Mouse (Mus musculus) forebrain, embryonic 14.5 days (tissue): Measurements from ENCODE around the gene Scaf1. TPM values are rescaled to one million over a fixed set of nuclear protein-coding genes. Genes with fewer than 3 reads are reported as not detected.

Experiments used
- ATAC-seq: fragments of 200-750 bp; cut with Nextera tagmentation; 2 replicates; pipeline ENCODE4 v1.8.0; 2017; ENCODE audit warnings: mild to moderate bottlenecking, moderate library complexity
- DNase-seq: peaks from one replicate; pipeline ENCODE4 v3.0.0-alpha.2; 2015; ENCODE audit warnings: low spot score
- H3K27ac ChIP-seq: fragments of 300-500 bp; sonication (generic); 2 replicates; pipeline ENCODE4 v1.5.1; 2014; ENCODE audit warnings: low read depth, mild to moderate bottlenecking, control low read depth, low read length, moderate library complexity
- H3K27me3 ChIP-seq: fragments of 300-500 bp; sonication (generic); replicated peaks from 2 replicates; pipeline ENCODE4 v1.6.1; 2014; ENCODE audit warnings: low read length, control low read depth, mixed read lengths; ENCODE audit not compliant: control insufficient read depth, insufficient read depth
- H3K36me3 ChIP-seq: fragments of 300-500 bp; sonication (generic); 2 replicates; pipeline ENCODE4 v1.6.1; 2014; ENCODE audit warnings: low read length, control low read depth; ENCODE audit not compliant: control insufficient read depth, insufficient read depth
- H3K4me1 ChIP-seq: fragments of 300-500 bp; sonication (generic); 2 replicates; pipeline ENCODE4 v1.6.1; 2014; ENCODE audit warnings: antibody characterized with exemption, low read length, control low read depth; ENCODE audit not compliant: control insufficient read depth, insufficient read depth
- H3K4me2 ChIP-seq: fragments of 300-500 bp; sonication (generic); 2 replicates; pipeline ENCODE4 v1.6.1; 2014; ENCODE audit warnings: mild to moderate bottlenecking, control low read depth, low read length
- H3K4me3 ChIP-seq: fragments of 300-500 bp; sonication (generic); 2 replicates; pipeline ENCODE4 v1.5.1; 2014; ENCODE audit warnings: low read depth, low read length, control low read depth
- H3K9ac ChIP-seq: fragments of 300-500 bp; sonication (generic); 2 replicates; pipeline ENCODE4 v1.6.1; 2014; ENCODE audit warnings: mild to moderate bottlenecking, low read length, control low read depth, moderate library complexity
- H3K9me3 ChIP-seq: fragments of 300-500 bp; sonication (generic); replicated peaks from 2 replicates; pipeline ENCODE4 v1.6.1; 2016; ENCODE audit warnings: low read length, control low read depth, mixed read lengths; ENCODE audit not compliant: control insufficient read depth
- WGBS: fragments of 180-500 bp; shearing (Covaris S2); extraction: QIAGEN DNeasy Blood & Tissue Kit; methylation state at CpG from one replicate; pipeline ENCODE4 v1.1.7; 2014; 5-methylcytosine and 5-hydroxymethylcytosine counted together
- polyA plus RNA-seq: library from polyadenylated mRNA; unstranded; fragments of >200 nt; fragmentation: Nextera tagmentation; extraction: Ambion mirVana; gene quantifications from 2 replicates; pipeline ENCODE4 v1.2.1, GENCODE M21; 2014

The Scaf1 gene
- polyA plus RNA-seq, 1 experiment from 2014 or later: 40.5 TPM

DNA sequence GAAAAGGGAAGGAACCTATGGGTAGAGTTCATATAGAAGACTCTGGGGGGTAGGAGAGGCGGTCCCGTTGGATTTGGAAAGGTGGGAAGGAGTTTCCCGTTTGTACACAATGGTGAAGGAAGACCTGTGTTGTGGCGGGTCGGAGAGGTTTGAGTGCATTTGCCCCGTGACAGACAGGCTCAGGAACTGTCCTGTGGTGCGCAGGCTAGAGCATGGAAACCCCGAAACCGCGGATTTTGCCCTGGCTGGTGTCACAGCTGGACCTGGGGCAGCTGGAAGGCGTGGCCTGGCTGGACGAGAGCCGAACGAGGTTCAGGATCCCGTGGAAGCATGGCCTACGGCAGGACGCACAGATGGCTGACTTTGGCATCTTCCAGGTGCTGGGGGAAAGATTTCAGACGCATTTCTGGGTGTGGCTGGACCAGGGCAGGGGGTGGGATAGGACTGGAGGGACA lies 17.6 kb downstream of the Scaf1 start, which contains the start of gene Bcl2l12:
Gene Bcl2l12 (minus strand): TSS at position 212 of the 455 bp plus-strand sequence.
- H3K4me3 ChIP-seq: peak within 1 kb of the TSS; percentile 45
- H3K27me3 ChIP-seq: no peaks in the 10 kb centered on the region
- H3K27ac ChIP-seq: peak within 1 kb of the TSS; percentile 76
- peaks cover 53% of the 10 kb centered on the region for H3K36me3 ChIP-seq
- H3K9ac ChIP-seq: peak within 1 kb of the TSS; percentile 75
- peaks cover 16% of the 10 kb centered on the region for H3K4me1 ChIP-seq
- no peaks in the 10 kb centered on the region for H3K9me3 ChIP-seq
- H3K4me2 ChIP-seq: peak within 1 kb of the TSS; percentile 81
- 3% methylated on average over 18 of the region's 18 CpGs for WGBS
- peak; percentile 29 for DNase-seq
- no peak for ATAC-seq

DNA sequence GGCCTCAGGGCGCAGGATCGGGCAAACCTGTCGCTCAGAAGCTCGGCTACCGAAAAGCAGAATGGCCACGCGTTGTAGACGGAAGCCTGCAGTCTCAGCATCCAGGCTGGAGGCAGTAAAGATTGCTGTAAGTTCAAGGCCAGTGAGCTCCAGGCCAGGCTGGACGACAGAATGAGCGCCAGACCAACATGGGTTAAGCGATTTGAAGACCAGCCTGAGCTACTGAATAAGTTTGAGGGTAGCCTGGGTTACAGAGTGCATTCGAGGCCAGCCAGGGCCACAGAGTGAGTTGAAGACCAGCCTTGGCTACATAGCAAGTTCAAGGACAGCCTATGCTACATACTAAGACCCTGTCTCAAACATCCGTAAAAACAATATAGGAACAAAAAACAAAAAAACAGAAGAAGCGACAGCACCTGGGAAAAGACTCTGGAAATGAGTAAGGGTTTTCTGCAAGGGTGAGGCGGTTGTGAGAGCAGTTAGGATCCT lies 18.2 kb downstream of the Scaf1 start:
- peaks cover 53% of the 10 kb centered on the region for H3K36me3 ChIP-seq
- no peak; the same call in 1 of the 2 replicates for ATAC-seq

DNA sequence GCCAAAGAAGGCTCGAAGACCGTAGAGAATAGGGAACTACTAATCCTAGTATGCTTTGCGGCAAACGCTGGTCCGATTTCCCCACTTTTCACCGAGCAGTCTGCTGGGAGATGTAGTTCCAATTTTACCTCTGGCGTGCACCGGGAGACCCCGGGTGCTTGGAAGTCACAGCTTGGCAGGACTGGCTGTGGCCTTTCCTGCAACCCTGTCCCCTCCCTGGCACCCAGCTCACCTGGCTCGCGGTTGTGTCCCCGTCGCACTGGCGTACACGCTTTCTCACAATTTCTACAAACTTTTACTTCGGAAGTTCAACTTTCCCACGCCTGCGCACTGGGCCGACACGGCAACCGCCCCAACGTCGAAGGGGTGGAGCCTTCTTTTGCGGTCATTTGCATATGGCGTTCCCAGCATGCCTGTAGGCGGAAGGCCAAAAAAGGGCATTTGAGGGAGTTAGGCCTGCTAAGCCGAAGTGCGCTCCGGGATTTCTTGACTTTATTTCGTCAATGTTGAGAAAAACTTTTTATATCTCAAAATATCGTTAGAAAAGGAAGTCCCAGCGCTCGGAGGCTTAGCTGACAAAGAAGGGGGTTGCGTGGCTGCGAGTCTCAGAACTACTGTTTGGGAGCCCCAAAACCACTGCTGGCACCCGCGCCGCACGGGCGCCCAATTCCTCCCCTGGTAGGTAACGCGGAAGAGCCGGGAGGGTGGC lies 18.8 kb downstream of the Scaf1 start, which contains the start of gene Irf3:
Gene Irf3 (plus strand): TSS at position 418 of the 709 bp plus-strand sequence.
- ATAC-seq: peak; percentile 95
- DNase-seq: peak; percentile 99
- peaks cover 16% of the 10 kb centered on the region for H3K4me1 ChIP-seq
- H3K9me3 ChIP-seq: no peaks in the 10 kb centered on the region
- H3K9ac ChIP-seq: peak within 1 kb of the TSS; percentile 75
- peak within 1 kb of the TSS; percentile 45 for H3K4me3 ChIP-seq
- WGBS: under 1% methylated on average over 43 of the region's 43 CpGs
- peaks cover 53% of the 10 kb centered on the region for H3K36me3 ChIP-seq
- H3K27me3 ChIP-seq: no peaks in the 10 kb centered on the region
- H3K4me2 ChIP-seq: peak within 1 kb of the TSS; percentile 81
- peak within 1 kb of the TSS; percentile 76 for H3K27ac ChIP-seq

More for the DNA sequence above, 18.2 kb downstream of the Scaf1 start:
- peak overlapping the region; percentile 45 for H3K4me3 ChIP-seq
- H3K9me3 ChIP-seq: no peaks in the 10 kb centered on the region
- 3% methylated on average over 15 of the region's 15 CpGs for WGBS
- H3K4me2 ChIP-seq: peak overlapping the region; percentile 81
- peak overlapping the region; percentile 75 for H3K9ac ChIP-seq
- H3K4me1 ChIP-seq: peaks cover 16% of the 10 kb centered on the region
- no peak for DNase-seq
- no peaks in the 10 kb centered on the region for H3K27me3 ChIP-seq
- peak overlapping the region; percentile 76 for H3K27ac ChIP-seq

DNA sequence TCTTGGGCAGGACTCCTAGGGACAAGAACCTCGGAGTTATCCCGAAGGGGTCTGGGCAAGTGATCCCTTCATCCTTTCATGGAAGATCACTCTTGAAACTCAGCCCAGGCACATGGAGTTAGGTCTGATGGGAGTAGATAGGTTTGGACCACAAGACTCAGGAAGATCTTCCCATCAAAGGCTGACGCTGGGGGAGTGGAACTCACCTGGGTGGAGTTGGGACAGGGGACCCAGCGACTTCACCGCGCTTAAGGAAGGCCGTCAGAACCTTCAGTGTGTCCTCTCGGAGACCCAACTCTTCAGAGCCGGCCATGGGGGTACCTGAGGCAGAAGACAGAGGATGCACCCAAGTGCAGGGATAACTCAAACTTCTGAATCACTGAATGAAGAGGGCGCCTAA lies 19.5 kb downstream of the Scaf1 start:
- Histone ChIP-seq H3K4me3 (peak overlapping the region; percentile 45), H3K9ac (peak overlapping the region; percentile 59), H3K27me3 (no peaks in the 10 kb centered on the region), H3K9me3 (no peaks in the 10 kb centered on the region), H3K4me1 (peaks cover 16% of the 10 kb centered on the region), H3K27ac (no peak overlapping the region), H3K36me3 (peaks cover 49% of the 10 kb centered on the region), H3K4me2 (peak overlapping the region; percentile 81)
- 11% methylated on average over 10 of the region's 10 CpGs for WGBS
- ATAC-seq (no peak), DNase-seq (no peak)

DNA sequence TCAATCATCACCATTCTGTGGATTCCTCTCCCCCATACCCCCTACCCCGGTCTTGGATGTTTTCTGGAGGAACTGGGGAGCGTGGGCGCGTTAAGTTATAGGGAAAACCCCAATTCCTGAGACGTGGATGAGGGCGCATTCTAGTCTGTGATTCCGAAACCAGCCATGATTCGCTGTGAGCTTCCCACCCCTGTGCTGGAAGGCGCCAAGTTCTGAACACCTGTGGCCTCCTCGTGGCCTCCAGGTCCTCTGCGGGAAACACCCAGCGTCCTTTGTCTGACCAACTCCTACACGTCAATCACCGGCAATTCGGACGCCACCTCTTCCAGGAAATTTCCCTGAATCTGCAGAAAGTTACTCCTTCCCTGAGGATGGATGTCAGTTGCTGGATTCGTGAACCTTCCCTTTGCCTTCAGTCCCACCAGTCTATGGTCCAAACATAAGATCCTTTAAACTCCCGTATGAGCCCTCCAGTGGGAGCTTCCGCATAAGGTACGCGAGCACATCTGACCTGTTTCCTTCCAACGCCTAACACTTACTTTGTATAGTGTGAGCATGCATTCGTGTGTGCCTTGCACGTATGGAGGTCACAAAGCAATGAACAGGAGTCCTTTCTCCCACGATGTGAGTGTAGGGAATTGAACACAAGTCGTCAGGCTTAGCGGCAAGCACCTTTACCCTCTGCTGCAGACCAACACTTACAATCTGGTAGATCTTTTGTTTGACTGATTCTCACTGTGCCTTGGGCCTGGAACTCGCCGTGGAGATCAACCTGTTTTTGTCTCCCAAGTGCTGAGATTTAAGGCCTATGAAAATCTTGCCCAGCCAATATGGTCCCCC lies 29.1 kb downstream of the Scaf1 start:
- H3K27ac ChIP-seq: peak overlapping the region; percentile 93
- no peaks in the 10 kb centered on the region for H3K9me3 ChIP-seq
- H3K27me3 ChIP-seq: no peaks in the 10 kb centered on the region
- peaks cover 33% of the 10 kb centered on the region for H3K36me3 ChIP-seq
- H3K4me3 ChIP-seq: peak overlapping the region; percentile 82
- DNase-seq: no peak
- H3K4me2 ChIP-seq: peak overlapping the region; percentile 70
- peak; percentile 16 for ATAC-seq
- peak overlapping the region; percentile 79 for H3K9ac ChIP-seq
- peaks cover 26% of the 10 kb centered on the region for H3K4me1 ChIP-seq
- WGBS: under 1% methylated on average over 29 of the region's 29 CpGs

DNA sequence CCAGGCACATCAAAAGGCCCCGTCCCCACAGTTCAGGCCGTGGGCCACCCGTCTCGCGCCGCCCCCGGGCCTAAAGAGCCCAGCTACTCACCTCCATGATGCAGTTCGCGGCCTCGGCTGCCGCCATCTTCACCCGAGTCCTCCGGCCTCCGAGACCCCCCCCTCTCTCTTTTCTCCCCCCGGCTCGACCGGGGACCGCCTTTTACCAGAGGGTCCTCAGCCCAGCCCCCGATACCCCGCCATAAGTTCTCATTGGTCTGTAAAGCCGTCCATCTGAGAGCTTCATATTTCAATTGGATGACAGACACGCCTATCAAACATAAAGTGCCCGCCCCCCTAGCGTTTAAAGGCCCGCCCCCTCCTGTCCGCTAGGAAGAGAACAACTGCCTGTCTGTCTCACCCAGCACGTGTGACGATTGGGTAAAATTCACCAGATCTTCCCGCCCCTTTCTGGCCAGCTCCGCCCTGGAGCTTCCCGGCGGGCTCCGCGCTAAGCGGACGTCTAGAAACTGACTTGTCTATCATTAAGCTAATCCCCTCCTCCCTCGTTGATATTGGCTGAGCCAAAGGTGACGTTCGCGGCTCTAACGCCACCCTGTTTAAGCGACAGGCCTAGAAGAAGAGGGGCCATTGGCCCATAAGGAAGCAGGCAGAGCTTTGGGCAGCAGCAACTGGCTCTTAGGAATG lies 29.8 kb downstream of the Scaf1 start, which contains the start of gene Prmt1:
Gene Prmt1 (minus strand): TSS at position 377 of the 687 bp plus-strand sequence.
- H3K4me2 ChIP-seq: peak within 1 kb of the TSS; percentile 70
- peak within 1 kb of the TSS; percentile 94 for H3K27ac ChIP-seq
- H3K4me1 ChIP-seq: peaks cover 26% of the 10 kb centered on the region
- DNase-seq: peak; percentile 100
- under 1% methylated on average over 42 of the region's 42 CpGs for WGBS
- peak within 1 kb of the TSS; percentile 91 for H3K9ac ChIP-seq
- H3K4me3 ChIP-seq: peak within 1 kb of the TSS; percentile 82
- no peaks in the 10 kb centered on the region for H3K27me3 ChIP-seq
- H3K36me3 ChIP-seq: peaks cover 37% of the 10 kb centered on the region
- no peaks in the 10 kb centered on the region for H3K9me3 ChIP-seq
- peak; percentile 96 for ATAC-seq

DNA sequence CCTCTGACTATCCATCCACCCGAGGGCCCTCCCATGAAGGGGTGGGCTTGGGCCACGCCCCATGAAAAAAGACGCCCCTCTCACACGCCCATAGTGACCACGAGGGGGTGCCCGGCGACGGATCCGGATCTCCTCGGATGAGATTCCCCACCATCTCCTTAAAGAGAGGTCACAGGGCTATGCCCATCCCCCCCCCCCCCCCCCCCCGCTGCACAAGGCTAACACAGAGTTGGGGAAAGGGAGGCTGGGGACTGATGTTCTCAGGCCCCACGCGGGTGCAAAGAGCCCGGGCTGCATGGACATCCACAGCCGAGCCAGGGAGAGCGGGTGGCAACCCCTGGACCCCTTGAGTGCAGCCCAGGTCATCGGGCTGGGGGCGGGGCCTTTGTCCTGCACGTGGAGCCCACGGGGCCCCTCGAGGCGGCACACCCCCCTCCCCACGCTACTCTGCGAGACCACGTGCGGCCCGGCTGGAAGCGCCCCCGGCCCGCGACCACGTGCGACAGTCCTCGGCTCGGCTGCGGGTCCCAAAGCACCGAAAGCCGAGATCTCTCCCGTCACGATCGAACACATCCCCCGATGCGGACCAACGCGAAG lies 30.5 kb downstream of the Scaf1 start:
- peak overlapping the region; percentile 91 for H3K9ac ChIP-seq
- peak overlapping the region; percentile 94 for H3K27ac ChIP-seq
- H3K9me3 ChIP-seq: no peaks in the 10 kb centered on the region
- ATAC-seq (peak; percentile 1), DNase-seq (peak; percentile 69)
- H3K4me2 ChIP-seq: peak overlapping the region; percentile 68
- H3K27me3 ChIP-seq: no peaks in the 10 kb centered on the region
- H3K4me1 ChIP-seq: peaks cover 26% of the 10 kb centered on the region
- H3K36me3 ChIP-seq: peaks cover 37% of the 10 kb centered on the region
- WGBS: under 1% methylated on average over 43 of the region's 45 CpGs
- H3K4me3 ChIP-seq: peak overlapping the region; percentile 82

DNA sequence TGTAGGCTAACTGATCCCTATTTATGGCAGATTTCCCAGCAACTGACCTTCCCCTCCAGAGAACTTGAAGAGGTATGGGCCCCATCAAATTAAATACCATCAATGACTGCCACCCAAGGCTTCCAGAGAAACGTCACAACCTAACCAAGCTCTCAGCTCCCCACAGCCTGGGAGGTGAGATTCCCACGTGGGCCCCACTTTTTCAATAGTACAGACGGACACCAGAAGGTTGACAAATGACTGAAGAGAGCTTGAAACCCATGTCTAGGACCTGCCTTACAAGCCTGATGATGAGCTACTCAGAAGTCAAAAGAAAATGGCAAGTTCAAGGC lies 31.4 kb downstream of the Scaf1 start:
- no peak for ATAC-seq
- 46% methylated on average over 3 of the region's 3 CpGs for WGBS

More for the DNA sequence above, 31.4 kb downstream of the Scaf1 start:
- peak overlapping the region; percentile 68 for H3K4me2 ChIP-seq
- peaks cover 26% of the 10 kb centered on the region for H3K4me1 ChIP-seq
- peak overlapping the region; percentile 82 for H3K4me3 ChIP-seq
- H3K36me3 ChIP-seq: peaks cover 40% of the 10 kb centered on the region
- no peak for DNase-seq
- peak overlapping the region; percentile 91; the same call in 1 of the 2 replicates for H3K9ac ChIP-seq
- H3K27me3 ChIP-seq: no peaks in the 10 kb centered on the region
- no peaks in the 10 kb centered on the region for H3K9me3 ChIP-seq
- H3K27ac ChIP-seq: peak overlapping the region; percentile 39; the same call in 1 of the 2 replicates
